Mouse (Mus musculus) liver, adult (tissue): ENCODE results near the gene Cntn5.

Experiments used
- GATA4 ChIP-seq: IDR thresholded peaks from 2 replicates; pipeline ENCODE4 v1.6.1; 2014; ENCODE audit warnings: mild to moderate bottlenecking, low read length; ENCODE audit not compliant: insufficient replicate concordance

The Cntn5 gene

GRCm38 (mm10) chr9:10368971-10369370 is 535.6 kb downstream of the Cntn5 start:
- no peak for TF ChIP-seq GATA4

- TF ChIP-seq GATA4, result no peak
Measured at GRCm38 (mm10) chr9:10368410-10368809, 536.2 kb downstream of the Cntn5 start.

- no peak for TF ChIP-seq GATA4
Measured at GRCm38 (mm10) chr9:10366246-10366955, 538.2 kb downstream of the Cntn5 start.

GRCm38 (mm10) chr9:10350909-10351655 is 553.5 kb downstream of the Cntn5 start:
- no peak for TF ChIP-seq GATA4

GRCm38 (mm10) chr9:10348741-10349140 is 555.8 kb downstream of the Cntn5 start:
- no peak for TF ChIP-seq GATA4

GRCm38 (mm10) chr9:10348222-10348621 is 556.4 kb downstream of the Cntn5 start:
- no peak for TF ChIP-seq GATA4

- TF ChIP-seq GATA4, result no peak
Measured at GRCm38 (mm10) chr9:10340751-10341150, 563.8 kb downstream of the Cntn5 start.

- no peak for TF ChIP-seq GATA4
Measured at GRCm38 (mm10) chr9:10339716-10340115, 564.9 kb downstream of the Cntn5 start.

GRCm38 (mm10) chr9:10324697-10325368 is 579.7 kb downstream of the Cntn5 start:
- TF ChIP-seq GATA4, result no peak

GRCm38 (mm10) chr9:10269342-10269741 is 635.2 kb downstream of the Cntn5 start:
- TF ChIP-seq GATA4, result no peak

- TF ChIP-seq GATA4, result no peak
Measured at GRCm38 (mm10) chr9:10268836-10269235, 635.7 kb downstream of the Cntn5 start.

GRCm38 (mm10) chr9:10265616-10266015 is 639.0 kb downstream of the Cntn5 start:
- TF ChIP-seq GATA4, result no peak

- no peak for TF ChIP-seq GATA4
Measured at GRCm38 (mm10) chr9:10233364-10233763, 671.2 kb downstream of the Cntn5 start.

- no peak for TF ChIP-seq GATA4
Measured at GRCm38 (mm10) chr9:10232066-10232465, 672.5 kb downstream of the Cntn5 start.

GRCm38 (mm10) chr9:10230973-10231372 is 673.6 kb downstream of the Cntn5 start:
- TF ChIP-seq GATA4, result no peak

- TF ChIP-seq GATA4, result no peak
Measured at GRCm38 (mm10) chr9:10229716-10230115, 674.9 kb downstream of the Cntn5 start.

- TF ChIP-seq GATA4, result no peak
Measured at GRCm38 (mm10) chr9:10226013-10226412, 678.6 kb downstream of the Cntn5 start.

GRCm38 (mm10) chr9:10186063-10186462 is 718.5 kb downstream of the Cntn5 start:
- TF ChIP-seq GATA4, result no peak
